Mouse (Mus musculus): ENCODE measurements around the gene Gm7173.

The Gm7173 gene

GRCm38 (mm10) chrX:79516977-79517645 lies at the start of gene Gm7173:
TSS of gene Gm7173 (minus strand) at chrX:79517285.
- DNase-seq (ENCODE audit: extremely low spot score, low spot score) = peak; percentile 37

GRCm38 (mm10) chrX:79517646-79518016 lies 546 bp upstream of the Gm7173 start:
- no peak for DNase-seq (ENCODE audit: extremely low spot score, low spot score)

- DNase-seq (ENCODE audit: extremely low spot score, low spot score) = no peak
Measured at GRCm38 (mm10) chrX:79316790-79317189, 200.3 kb downstream of the Gm7173 start.

All from neural tube, embryonic 10.5 days (tissue).